Mouse (Mus musculus) embryonic facial prominence, embryonic 13.5 days (tissue): Measurements from ENCODE around the gene Ldb3. TPM values are rescaled to one million over a fixed set of nuclear protein-coding genes. Genes with fewer than 3 reads are reported as not detected.

Experiments
- ATAC-seq: fragments of 200-750 bp; cut with Nextera tagmentation; 2 replicates; pipeline ENCODE4 v1.8.0; 2017; ENCODE audit warnings: low read depth; ENCODE audit not compliant: insufficient number of reproducible peaks, insufficient read depth, low FRiP score, low TSS enrichment
- H3K27ac ChIP-seq: fragments of 300-500 bp; sonication (generic); 2 replicates; pipeline ENCODE4 v1.5.1; 2015; ENCODE audit warnings: moderate library complexity, mild to moderate bottlenecking, inconsistent platforms
- H3K27me3 ChIP-seq: fragments of 300-500 bp; sonication (generic); 2 replicates; pipeline ENCODE4 v1.6.1; 2015; ENCODE audit warnings: mild to moderate bottlenecking, inconsistent platforms
- H3K36me3 ChIP-seq: fragments of 300-500 bp; sonication (generic); 2 replicates; pipeline ENCODE4 v1.6.1; 2015; ENCODE audit warnings: mild to moderate bottlenecking, inconsistent platforms
- H3K4me1 ChIP-seq: fragments of 300-500 bp; sonication (generic); 2 replicates; pipeline ENCODE4 v1.6.1; 2015; ENCODE audit warnings: inconsistent platforms
- H3K4me2 ChIP-seq: fragments of 300-500 bp; sonication (generic); 2 replicates; pipeline ENCODE4 v1.6.1; 2015; ENCODE audit warnings: moderate library complexity, mild to moderate bottlenecking, inconsistent platforms
- H3K4me3 ChIP-seq: fragments of 300-500 bp; sonication (generic); 2 replicates; pipeline ENCODE4 v1.5.1; 2015; ENCODE audit warnings: mild to moderate bottlenecking, inconsistent platforms
- H3K9ac ChIP-seq: fragments of 300-500 bp; sonication (generic); 2 replicates; pipeline ENCODE4 v1.6.1; 2015; ENCODE audit warnings: mild to moderate bottlenecking, inconsistent platforms
- H3K9me3 ChIP-seq: fragments of 300-500 bp; sonication (generic); 2 replicates; pipeline ENCODE4 v1.6.1; 2016; ENCODE audit warnings: inconsistent platforms
- WGBS: fragments of 180-500 bp; shearing (Covaris S2); methylation state at CpG from one replicate; pipeline ENCODE4 v1.1.7; 2015; ENCODE audit warnings: mixed read lengths; 5-methylcytosine and 5-hydroxymethylcytosine counted together
- polyA plus RNA-seq: library from polyadenylated mRNA; unstranded; fragments of >200 nt; fragmentation: Nextera tagmentation; extraction: Ambion mirVana; gene quantifications from 2 replicates; pipeline ENCODE4 v1.2.1, GENCODE M21; 2015

Ldb3 gene
- polyA plus RNA-seq, 1 experiment from 2014 or later: 0.76 TPM

DNA sequence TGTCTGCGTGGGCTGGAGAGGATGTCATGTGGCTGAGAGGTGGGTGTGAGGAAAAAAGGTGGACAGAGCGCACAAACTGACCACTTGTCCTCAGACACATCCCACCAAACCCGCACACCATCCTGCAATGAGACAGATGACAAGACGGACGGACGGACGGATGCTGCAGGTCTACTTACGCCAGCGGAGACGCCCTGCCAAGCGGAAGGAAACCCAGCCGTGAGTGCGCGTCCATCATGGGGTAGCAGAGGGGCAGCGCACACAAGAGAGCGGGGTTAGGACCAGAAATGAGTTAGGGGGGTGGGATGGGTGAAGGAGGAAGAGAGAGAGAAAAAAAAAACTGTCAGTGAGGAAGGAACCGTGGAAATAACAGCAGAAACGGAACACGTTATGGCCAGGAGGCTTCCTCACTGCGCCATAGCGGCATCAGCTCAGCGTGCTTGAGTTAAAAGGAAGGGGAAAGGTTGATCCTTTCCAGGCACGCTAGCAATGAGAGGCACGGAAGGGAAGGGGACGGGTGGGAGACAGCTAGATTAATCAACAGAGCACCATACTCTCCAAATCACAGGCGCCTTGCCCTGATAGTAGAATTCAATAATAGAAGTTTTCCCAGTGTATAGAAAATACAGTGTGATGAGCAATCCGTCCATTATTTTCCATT, 18.8 kb downstream of the Ldb3 start:
- Histone ChIP-seq H3K9me3 (no peaks in the 10 kb centered on the region), H3K4me2 (peak overlapping the region; percentile 62), H3K4me3 (peak overlapping the region; percentile 37), H3K4me1 (peaks cover 52% of the 10 kb centered on the region), H3K27me3 (peaks cover 9% of the 10 kb centered on the region; the same call in 1 of the 2 replicates), H3K9ac (peak overlapping the region; percentile 44; the same call in 1 of the 2 replicates), H3K27ac (no peak overlapping the region), H3K36me3 (no peaks in the 10 kb centered on the region)
- WGBS: 32% methylated on average over 27 of the region's 27 CpGs
- ATAC-seq: no peak

- peaks cover 52% of the 10 kb centered on the region for H3K4me1 ChIP-seq
These were observed 19.9 kb downstream of the Ldb3 start for GRCm38 (mm10) chr14:34568626-34569025.

DNA sequence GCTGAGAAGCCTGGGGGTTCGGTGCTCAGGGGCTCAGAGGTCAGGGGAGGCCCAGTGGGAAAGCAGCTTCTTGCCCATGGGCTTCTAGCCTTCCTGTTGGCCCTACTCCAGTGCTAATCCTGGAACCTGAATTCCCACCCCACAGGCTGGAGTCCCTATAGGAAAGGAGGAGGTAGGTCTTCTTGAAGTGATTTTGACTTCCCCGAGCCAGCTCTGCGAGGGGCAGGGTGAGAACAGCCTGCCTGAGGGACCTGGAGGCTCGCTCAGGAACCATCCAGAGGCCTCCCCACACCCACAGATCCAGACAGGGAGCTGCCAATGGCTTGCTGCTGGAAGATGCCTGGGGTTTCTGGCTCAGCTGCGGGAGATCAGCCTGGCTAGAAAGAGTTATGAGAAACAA, 20.8 kb downstream of the Ldb3 start:
- no peak overlapping the region for H3K4me2 ChIP-seq
- no peak overlapping the region for H3K4me3 ChIP-seq
- 39% methylated on average over 5 of the region's 5 CpGs for WGBS
- no peak overlapping the region for H3K9ac ChIP-seq
- H3K4me1 ChIP-seq: peaks cover 47% of the 10 kb centered on the region
- no peaks in the 10 kb centered on the region for H3K36me3 ChIP-seq
- no peaks in the 10 kb centered on the region for H3K9me3 ChIP-seq
- H3K27ac ChIP-seq: 0 out of 2 replicates have a peak overlapping the region, but pooled peaks have one; percentile 7
- ATAC-seq: no peak
- peaks cover 9% of the 10 kb centered on the region; the same call in 1 of the 2 replicates for H3K27me3 ChIP-seq

More at GRCm38 (mm10) chr14:34568626-34569025, 19.9 kb downstream of the Ldb3 start:
- ATAC-seq: no peak
- Histone ChIP-seq H3K4me3 (no peak overlapping the region), H3K9ac (no peak overlapping the region), H3K9me3 (no peaks in the 10 kb centered on the region), H3K4me2 (no peak overlapping the region), H3K27ac (no peak overlapping the region), H3K36me3 (no peaks in the 10 kb centered on the region), H3K27me3 (peaks cover 9% of the 10 kb centered on the region; the same call in 1 of the 2 replicates)
- WGBS: 76% methylated on average over 4 of the region's 4 CpGs

- no peak overlapping the region for H3K4me2 ChIP-seq
- 91% methylated on average over 7 of the region's 7 CpGs for WGBS
- H3K9me3 ChIP-seq: no peaks in the 10 kb centered on the region
- H3K4me3 ChIP-seq: no peak overlapping the region
- H3K36me3 ChIP-seq: no peaks in the 10 kb centered on the region
- no peak overlapping the region for H3K27ac ChIP-seq
- no peak for ATAC-seq
- H3K9ac ChIP-seq: no peak overlapping the region
- peaks cover 55% of the 10 kb centered on the region for H3K4me1 ChIP-seq
- H3K27me3 ChIP-seq: peaks cover 8% of the 10 kb centered on the region; the same call in 1 of the 2 replicates
These were observed 22.0 kb downstream of the Ldb3 start for GRCm38 (mm10) chr14:34566530-34566929.

DNA sequence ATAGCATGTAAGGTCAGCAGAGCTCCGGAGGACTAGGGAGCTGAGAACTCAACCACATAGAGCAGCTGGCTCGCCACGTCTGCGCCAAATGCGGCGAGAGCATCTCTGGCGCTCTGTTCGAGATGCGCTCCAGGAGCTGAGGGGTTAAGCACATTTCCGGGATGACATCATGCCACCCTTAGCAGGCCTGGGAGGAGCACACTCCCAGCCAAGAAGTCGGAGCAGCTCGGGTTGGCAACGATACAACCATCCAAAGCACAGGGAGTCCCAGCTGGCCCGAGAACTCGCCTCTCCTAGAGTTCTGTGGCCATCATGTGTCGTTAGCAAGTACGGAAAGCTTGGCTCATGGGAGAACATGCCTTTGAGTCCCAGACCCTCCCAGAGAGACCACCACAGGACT, 22.8 kb downstream of the Ldb3 start:
- ATAC-seq: no peak
- Histone ChIP-seq H3K27ac (0 out of 2 replicates have a peak overlapping the region, but pooled peaks have one; percentile 44), H3K4me2 (no peak overlapping the region), H3K9me3 (no peaks in the 10 kb centered on the region), H3K36me3 (no peaks in the 10 kb centered on the region), H3K9ac (no peak overlapping the region), H3K4me1 (peaks cover 59% of the 10 kb centered on the region), H3K4me3 (no peak overlapping the region), H3K27me3 (peaks cover 9% of the 10 kb centered on the region; the same call in 1 of the 2 replicates)
- WGBS: 59% methylated on average over 17 of the region's 17 CpGs

- no peaks in the 10 kb centered on the region for H3K36me3 ChIP-seq
- peaks cover 59% of the 10 kb centered on the region for H3K4me1 ChIP-seq
- H3K4me3 ChIP-seq: no peak overlapping the region
- ATAC-seq: no peak
- peak overlapping the region; percentile 44 for H3K27ac ChIP-seq
- no peaks in the 10 kb centered on the region for H3K9me3 ChIP-seq
- no peak overlapping the region for H3K9ac ChIP-seq
- H3K27me3 ChIP-seq: peaks cover 16% of the 10 kb centered on the region
- H3K4me2 ChIP-seq: no peak overlapping the region
- 59% methylated on average over 5 of the region's 5 CpGs for WGBS
These were observed 23.8 kb downstream of the Ldb3 start for GRCm38 (mm10) chr14:34564646-34565045.

DNA sequence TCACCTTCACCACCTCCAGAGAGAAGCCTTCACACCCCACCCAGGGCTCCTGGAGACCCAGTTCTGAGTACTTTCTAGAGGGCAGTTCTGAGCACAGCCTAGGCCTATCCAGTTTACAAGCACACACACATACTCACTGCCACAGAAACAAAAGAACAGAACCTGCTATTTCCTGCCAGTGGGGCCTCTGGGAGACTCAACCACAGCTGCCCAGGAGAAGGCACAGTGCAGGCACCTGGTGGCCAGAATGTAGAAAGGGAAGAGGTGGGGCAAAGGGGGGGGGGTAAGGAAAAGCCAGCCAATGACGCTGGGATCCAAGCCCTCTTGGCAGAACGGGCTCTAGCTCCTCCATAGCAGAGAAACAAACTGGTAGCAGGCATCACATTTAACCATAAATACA, 26.1 kb downstream of the Ldb3 start:
- Histone ChIP-seq H3K36me3 (no peaks in the 10 kb centered on the region), H3K4me2 (no peak overlapping the region), H3K27me3 (peaks cover 14% of the 10 kb centered on the region), H3K27ac (no peak overlapping the region; the same call in 1 of the 2 replicates), H3K9ac (no peak overlapping the region), H3K9me3 (no peaks in the 10 kb centered on the region), H3K4me3 (no peak overlapping the region), H3K4me1 (peaks cover 49% of the 10 kb centered on the region)
- ATAC-seq: no peak
- WGBS: 16% methylated on average over 2 of the region's 2 CpGs

GRCm38 (mm10) chr14:34561647-34562046, 26.8 kb downstream of the Ldb3 start:
- Histone ChIP-seq H3K9me3 (no peaks in the 10 kb centered on the region), H3K36me3 (no peaks in the 10 kb centered on the region), H3K4me2 (no peak overlapping the region), H3K4me1 (peaks cover 44% of the 10 kb centered on the region), H3K27me3 (peaks cover 14% of the 10 kb centered on the region), H3K4me3 (no peak overlapping the region), H3K9ac (no peak overlapping the region), H3K27ac (no peak overlapping the region)
- no peak for ATAC-seq
- 92% methylated on average over 8 of the region's 8 CpGs for WGBS

GRCm38 (mm10) chr14:34558947-34559346, 29.5 kb downstream of the Ldb3 start:
- WGBS: 49% methylated on average over 9 of the region's 9 CpGs

GRCm38 (mm10) chr14:34555211-34555610, 33.3 kb downstream of the Ldb3 start:
- Histone ChIP-seq H3K4me1 (peaks cover 15% of the 10 kb centered on the region), H3K27ac (no peak overlapping the region), H3K4me3 (no peak overlapping the region), H3K36me3 (no peaks in the 10 kb centered on the region), H3K27me3 (peaks cover 30% of the 10 kb centered on the region), H3K9ac (no peak overlapping the region), H3K9me3 (no peaks in the 10 kb centered on the region), H3K4me2 (no peak overlapping the region)
- no peak for ATAC-seq
- 70% methylated on average over 13 of the region's 13 CpGs for WGBS

More at GRCm38 (mm10) chr14:34558947-34559346, 29.5 kb downstream of the Ldb3 start:
- Histone ChIP-seq H3K9ac (no peak overlapping the region), H3K36me3 (no peaks in the 10 kb centered on the region), H3K9me3 (no peaks in the 10 kb centered on the region), H3K4me2 (no peak overlapping the region), H3K4me1 (peaks cover 27% of the 10 kb centered on the region), H3K4me3 (no peak overlapping the region), H3K27ac (peak overlapping the region; percentile 51; the same call in 1 of the 2 replicates), H3K27me3 (peaks cover 29% of the 10 kb centered on the region)
- peak; percentile 49; the same call in 1 of the 2 replicates for ATAC-seq

DNA sequence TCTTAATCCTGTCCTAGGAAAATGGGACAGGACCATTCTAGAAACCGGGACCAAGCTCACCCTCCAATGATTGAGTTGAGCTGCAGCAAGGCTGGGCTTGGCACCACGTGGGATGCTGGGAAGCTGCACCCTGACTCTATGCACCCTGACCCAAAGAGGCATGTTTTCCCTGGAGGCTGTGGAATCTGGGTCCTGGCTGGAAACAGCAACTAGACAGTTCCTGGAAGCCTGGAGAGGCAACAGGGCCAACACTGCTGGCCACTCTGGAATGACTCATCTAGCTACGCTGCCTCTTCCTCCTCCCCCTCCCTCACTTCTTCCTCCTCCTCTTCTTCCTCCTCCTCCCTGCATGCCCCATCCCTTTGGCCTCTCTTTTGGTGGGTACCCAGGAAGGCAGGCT, 34.4 kb downstream of the Ldb3 start:
- Histone ChIP-seq H3K9ac (no peak overlapping the region), H3K27me3 (peaks cover 27% of the 10 kb centered on the region), H3K4me1 (peaks cover 7% of the 10 kb centered on the region), H3K27ac (no peak overlapping the region), H3K9me3 (no peaks in the 10 kb centered on the region), H3K4me2 (no peak overlapping the region), H3K4me3 (no peak overlapping the region), H3K36me3 (no peaks in the 10 kb centered on the region)
- WGBS: 73% methylated on average over 3 of the region's 3 CpGs
- ATAC-seq: no peak

GRCm38 (mm10) chr14:34553470-34553869, 35.0 kb downstream of the Ldb3 start:
- 90% methylated on average over 6 of the region's 6 CpGs for WGBS
- Histone ChIP-seq H3K4me1 (peaks cover 3% of the 10 kb centered on the region; the same call in 1 of the 2 replicates), H3K4me2 (no peak overlapping the region), H3K36me3 (no peaks in the 10 kb centered on the region), H3K4me3 (no peak overlapping the region), H3K27me3 (peaks cover 27% of the 10 kb centered on the region), H3K9ac (no peak overlapping the region), H3K27ac (no peak overlapping the region), H3K9me3 (no peaks in the 10 kb centered on the region)
- no peak for ATAC-seq
